Mouse (Mus musculus) limb, embryonic 11.5 days (tissue): ENCODE measurements around the gene Eapp. TPM values are rescaled to one million over a fixed set of nuclear protein-coding genes. Genes with fewer than 3 reads are reported as not detected.

Experiments used
- ATAC-seq: fragments of 200-750 bp; cut with Nextera tagmentation; 2 replicates; pipeline ENCODE4 v1.8.0; 2017; ENCODE audit warnings: low read depth; ENCODE audit not compliant: insufficient number of reproducible peaks, low FRiP score, low TSS enrichment
- DNase-seq: peaks from one replicate; pipeline ENCODE4 v3.0.0-alpha.2; 2015; ENCODE audit warnings: low spot score
- H3K27ac ChIP-seq: fragments of 300-500 bp; sonication (generic); replicated peaks from 2 replicates; pipeline ENCODE4 v1.5.1; 2014; ENCODE audit warnings: low read depth, mild to moderate bottlenecking, low read length
- H3K27me3 ChIP-seq: fragments of 300-500 bp; sonication (generic); 2 replicates; pipeline ENCODE4 v1.6.1; 2014; ENCODE audit warnings: mild to moderate bottlenecking, low read length, mixed read lengths; ENCODE audit not compliant: control insufficient read depth, insufficient read depth
- H3K36me3 ChIP-seq: fragments of 300-500 bp; sonication (generic); 2 replicates; pipeline ENCODE4 v1.6.1; 2014; ENCODE audit warnings: mild to moderate bottlenecking, low read length, moderate library complexity, mixed read lengths; ENCODE audit not compliant: control insufficient read depth, insufficient read depth
- H3K4me1 ChIP-seq: fragments of 300-500 bp; sonication (generic); 2 replicates; pipeline ENCODE4 v1.6.1; 2014; ENCODE audit warnings: low read length, mixed read lengths; ENCODE audit not compliant: control insufficient read depth, insufficient read depth
- H3K4me2 ChIP-seq: fragments of 300-500 bp; sonication (generic); 2 replicates; pipeline ENCODE4 v1.6.1; 2014; ENCODE audit warnings: low read depth, mild to moderate bottlenecking, moderate library complexity; ENCODE audit not compliant: severe bottlenecking
- H3K4me3 ChIP-seq: fragments of 300-500 bp; sonication (generic); 2 replicates; pipeline ENCODE4 v1.5.1; 2014; ENCODE audit warnings: low read depth, low read length
- H3K9ac ChIP-seq: fragments of 300-500 bp; sonication (generic); 2 replicates; pipeline ENCODE4 v1.6.1; 2014; ENCODE audit warnings: mild to moderate bottlenecking, low read length
- H3K9me3 ChIP-seq: fragments of 300-500 bp; sonication (generic); 2 replicates; pipeline ENCODE4 v1.6.1; 2016; ENCODE audit warnings: low read length; ENCODE audit not compliant: control insufficient read depth
- WGBS: fragments of 180-500 bp; shearing (Covaris S2); extraction: QIAGEN DNeasy Blood & Tissue Kit; methylation state at CpG from one replicate; pipeline ENCODE4 v1.1.7; 2014; 5-methylcytosine and 5-hydroxymethylcytosine counted together
- microRNA counts: library from miRNA; unstranded; fragments of <30 nt; microRNA quantifications from one replicate; lab custom pipeline; 2016
- microRNA-seq: library from miRNA; unstranded; fragments of <30 nt; microRNA quantifications from one replicate; pipeline ENCODE4, GENCODE M21; 2016
- polyA plus RNA-seq: library from polyadenylated mRNA; unstranded; fragments of >200 nt; fragmentation: Nextera tagmentation; extraction: Ambion mirVana; gene quantifications from 2 replicates; pipeline ENCODE4 v1.2.1, GENCODE M21; 2014

Gene Eapp
- polyA plus RNA-seq, 1 experiment from 2014 or later = 75.7 TPM

DNA sequence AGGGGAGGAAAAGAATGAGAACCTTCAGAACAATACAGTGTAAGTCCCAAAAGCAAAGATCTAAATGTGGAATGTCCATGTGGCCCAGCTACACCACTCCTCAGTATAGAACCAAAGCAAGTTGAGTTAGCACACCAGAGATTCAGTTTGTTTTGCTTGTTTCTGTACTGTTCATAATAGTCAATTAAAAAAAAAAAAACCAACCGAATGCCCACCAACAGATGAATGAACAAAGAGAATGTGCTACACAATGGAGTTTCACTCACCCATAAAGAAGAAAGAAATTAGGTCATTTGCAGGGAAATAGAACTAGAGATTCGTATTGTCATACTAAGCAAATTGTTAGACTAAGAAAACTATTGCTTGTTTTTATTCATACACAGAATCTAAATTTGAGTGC is 63.6 kb downstream of the Eapp start:
- no peaks in the 10 kb centered on the region for H3K9me3 ChIP-seq
- H3K9ac ChIP-seq = no peak overlapping the region
- H3K4me2 ChIP-seq = no peak overlapping the region
- no peak overlapping the region for H3K27ac ChIP-seq
- DNase-seq = no peak
- no peaks in the 10 kb centered on the region for H3K36me3 ChIP-seq
- no peaks in the 10 kb centered on the region for H3K4me1 ChIP-seq
- WGBS = 91% methylated on average over 2 of the region's 2 CpGs
- no peak overlapping the region for H3K4me3 ChIP-seq
- no peaks in the 10 kb centered on the region for H3K27me3 ChIP-seq
- no peak for ATAC-seq

DNA sequence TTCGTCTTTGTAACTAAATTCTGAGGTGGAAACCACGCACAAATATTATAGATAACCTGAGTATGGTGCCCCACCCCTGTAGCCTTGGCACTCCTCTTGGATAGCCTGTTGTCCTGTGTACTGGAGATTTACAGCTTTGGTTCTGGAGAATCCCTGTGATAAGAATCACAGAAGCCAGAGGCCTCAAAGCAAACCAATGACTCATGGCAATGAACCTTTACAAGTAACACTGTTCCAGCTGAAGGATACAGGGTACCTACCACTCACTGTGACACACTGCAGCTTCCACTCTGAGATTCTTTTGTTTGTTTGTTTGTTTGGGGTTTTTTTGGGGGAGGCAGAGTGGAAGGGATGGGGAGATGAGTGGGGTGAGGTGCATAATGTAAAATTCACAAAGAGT is 73.8 kb downstream of the Eapp start:
- H3K4me3 ChIP-seq = no peak overlapping the region
- 91% methylated on average over 2 of the region's 2 CpGs for WGBS
- no peak overlapping the region for H3K9ac ChIP-seq
- H3K9me3 ChIP-seq = no peaks in the 10 kb centered on the region
- H3K36me3 ChIP-seq = no peaks in the 10 kb centered on the region
- no peak overlapping the region for H3K4me2 ChIP-seq
- H3K27ac ChIP-seq = no peak overlapping the region
- no peaks in the 10 kb centered on the region for H3K4me1 ChIP-seq
- DNase-seq (no peak), ATAC-seq (no peak)
- no peaks in the 10 kb centered on the region for H3K27me3 ChIP-seq

MicroRNA genes within 50 kb of the gene (microRNA counts, 519-probe panel; counts per million panel counts)
- not detected for microRNA mmu-miR-1892 (lab: Ali Mortazavi, UCI)

Small RNA genes lying within 50 kb of the gene (microRNA-seq; reads per million reads assigned to microRNA genes)
- not detected for gene Mir1892

Other genes starting within 250 kb of the Eapp start
- 171 and 178 TPM in 2 replicates for gene Sptssa, start 39.3 kb downstream of the Eapp start, polyA plus RNA-seq
- 209 and 231 TPM in 2 replicates for gene Snx6, start 99.8 kb upstream of the Eapp start, polyA plus RNA-seq
- gene Cfl2, start 167.0 kb upstream of the Eapp start, polyA plus RNA-seq = 158 and 160 TPM in 2 replicates